ENCODE assay signal across 9 mouse cellular contexts in the genomic region with DNA sequence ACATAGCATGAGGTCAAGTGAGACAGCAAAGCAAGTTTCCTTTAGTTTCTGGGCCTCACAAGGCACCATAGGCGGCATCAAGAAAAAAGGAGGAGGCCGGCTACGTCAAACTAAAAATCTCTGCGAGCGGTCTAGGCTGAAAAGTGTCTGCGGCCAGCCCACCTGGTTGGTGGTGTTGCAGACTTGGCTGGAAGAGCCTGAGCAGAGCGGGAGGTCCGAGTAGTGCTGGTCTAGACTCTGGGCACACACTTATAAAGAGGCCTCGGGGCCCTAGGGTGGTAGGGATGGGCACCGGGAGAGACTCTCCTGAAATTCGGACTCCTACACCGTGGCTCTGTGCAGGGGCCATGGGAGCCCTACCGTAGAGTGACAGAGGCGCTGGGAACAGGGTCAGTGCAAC. TPM values are rescaled to one million over a fixed set of nuclear protein-coding genes. Genes with fewer than 3 reads are reported as not detected.
DNase-seq lines count a peak whose midpoint lies in the region; ATAC-seq and TF ChIP-seq lines count a peak whose summit lies in the region.
"Had no signal": no experiment of that assay in that cellular context is flagged by ENCODE, and none has a peak within 500 bp of the region (broad histone marks: within the 10 kb centered on the region; RNA-seq: fewer than 3 reads in every experiment).

No protein-coding gene starts in this region.

- WGBS in kidney, embryonic 15.5 days = 5% methylated on average over 14 of the region's 14 CpGs
- 1% methylated on average over 14 of the region's 14 CpGs for WGBS in forebrain, embryonic 14.5 days
- WGBS in midbrain, embryonic 15.5 days = under 1% methylated on average over 14 of the region's 14 CpGs

- H3K27ac ChIP-seq in kidney, embryonic 15.5 days = no peak overlapping the region
- H3K27ac ChIP-seq in forebrain, embryonic 14.5 days (ENCODE audit: low read depth, low read length) = no peak overlapping the region
- peak overlapping the region; percentile 83 for H3K27ac ChIP-seq in layer of hippocampus, adult 2 months
- H3K27ac ChIP-seq in midbrain, embryonic 15.5 days = peak overlapping the region; percentile 61
- H3K27ac ChIP-seq in testis, adult 2 months (ENCODE audit: control insufficient read depth, insufficient read depth, low read depth, low read length) = no peak overlapping the region

- peaks cover 16% of the 10 kb centered on the region for H3K4me1 ChIP-seq in kidney, embryonic 15.5 days
- peaks cover 9% of the 10 kb centered on the region; the same call in 1 of the 2 replicates for H3K4me1 ChIP-seq in forebrain, embryonic 14.5 days (ENCODE audit: control insufficient read depth, insufficient read depth, low read length)
- H3K4me1 ChIP-seq in midbrain, embryonic 15.5 days = peaks cover 26% of the 10 kb centered on the region
- peaks cover 3% of the 10 kb centered on the region for H3K4me1 ChIP-seq in testis, adult 2 months (ENCODE audit: control insufficient read depth, insufficient read depth, low read length)

- DNase-seq in kidney, adult 8-10 months = no peak
- DNase-seq in brain, embryonic 18.5 days (ENCODE audit: low read depth, low spot score) = peak; percentile 47
- DNase-seq in forebrain, embryonic 14.5 days (ENCODE audit: low spot score) = peak; percentile 84
- peak; percentile 64 to 75 for DNase-seq in layer of hippocampus, adult 2 months (ENCODE audit: low spot score in 2 of 2)
- no peak for DNase-seq in urinary bladder, adult 2 months (ENCODE audit: low spot score)

- no peak for TF ChIP-seq POLR2A in testis, adult 2 months (IDR thresholded peaks at IDR 0.05; ENCODE audit: control insufficient read depth, low read depth, low read length)

- H3K9ac ChIP-seq in kidney, embryonic 15.5 days = peak overlapping the region; percentile 35; the same call in 1 of the 2 replicates
- peak overlapping the region; percentile 40; the same call in 1 of the 2 replicates for H3K9ac ChIP-seq in forebrain, embryonic 14.5 days (ENCODE audit: low read length)
- H3K9ac ChIP-seq in midbrain, embryonic 15.5 days = peak overlapping the region; percentile 43

- no peaks in the 10 kb centered on the region for H3K36me3 ChIP-seq in kidney, embryonic 15.5 days
- no peaks in the 10 kb centered on the region for H3K36me3 ChIP-seq in forebrain, embryonic 14.5 days (ENCODE audit: control insufficient read depth, insufficient read depth, low read length)
- H3K36me3 ChIP-seq in midbrain, embryonic 15.5 days (replicated peaks) = no peaks in the 10 kb centered on the region
- no peaks in the 10 kb centered on the region for H3K36me3 ChIP-seq in testis, adult 2 months (ENCODE audit: control insufficient read depth, insufficient read depth, low read length)

- H3K4me2 ChIP-seq in kidney, embryonic 15.5 days = peak overlapping the region; percentile 67
- H3K4me2 ChIP-seq in forebrain, embryonic 14.5 days (ENCODE audit: low read length) = peak overlapping the region; percentile 59
- H3K4me2 ChIP-seq in midbrain, embryonic 15.5 days = peak overlapping the region; percentile 71

- peak; percentile 49; the same call in 1 of the 2 replicates for ATAC-seq in kidney, embryonic 15.5 days (replicated peaks; ENCODE audit: low FRiP score)
- 0 out of 2 replicates have a peak, but pooled peaks have one; percentile 48 for ATAC-seq in forebrain, embryonic 14.5 days
- ATAC-seq in midbrain, embryonic 15.5 days (replicated peaks) = peak; percentile 65

- H3K9me3 ChIP-seq in kidney, embryonic 15.5 days (replicated peaks) = no peaks in the 10 kb centered on the region
- H3K9me3 ChIP-seq in forebrain, embryonic 14.5 days (replicated peaks; ENCODE audit: control insufficient read depth, low read length) = no peaks in the 10 kb centered on the region
- H3K9me3 ChIP-seq in midbrain, embryonic 15.5 days = no peaks in the 10 kb centered on the region

- peak overlapping the region; percentile 42 for H3K4me3 ChIP-seq in kidney, embryonic 15.5 days (replicated peaks)
- peak overlapping the region; percentile 33 for H3K4me3 ChIP-seq in forebrain, embryonic 14.5 days (ENCODE audit: low read depth, low read length)
- peak overlapping the region; percentile 60 for H3K4me3 ChIP-seq in layer of hippocampus, adult 2 months
- peak overlapping the region; percentile 49 for H3K4me3 ChIP-seq in midbrain, embryonic 15.5 days
- peak overlapping the region; percentile 26; the same call in 1 of the 2 replicates for H3K4me3 ChIP-seq in testis, adult 2 months (ENCODE audit: control insufficient read depth, low read depth, low read length)

- peaks cover 15% of the 10 kb centered on the region; the same call in 1 of the 2 replicates for H3K27me3 ChIP-seq in kidney, embryonic 15.5 days
- H3K27me3 ChIP-seq in forebrain, embryonic 14.5 days (replicated peaks; ENCODE audit: control insufficient read depth, insufficient read depth, low read length) = no peaks in the 10 kb centered on the region
- H3K27me3 ChIP-seq in midbrain, embryonic 15.5 days (replicated peaks) = no peaks in the 10 kb centered on the region
- H3K27me3 ChIP-seq in testis, adult 2 months (ENCODE audit: control insufficient read depth, insufficient read depth, low read length) = no peaks in the 10 kb centered on the region

- TF ChIP-seq CTCF in layer of hippocampus, adult 2 months (conservative IDR thresholded peaks at IDR 0.05) = no peak
- TF ChIP-seq CTCF in testis, adult 2 months (IDR thresholded peaks at IDR 0.05; ENCODE audit: control insufficient read depth, insufficient read depth, insufficient replicate concordance, low read depth, low read length) = no peak

RNA-seq across cellular contexts. Expression of a gene that starts 1.9 kb away (rescaled TPM):
- polyA plus RNA-seq in kidney, embryonic 15.5 days (2015; fragmentation: Nextera tagmentation; extraction: Ambion mirVana) = 4.6 and 5.4 TPM in 2 replicates
- 3.0 and 4.1 TPM in 2 replicates for polyA plus RNA-seq in forebrain, embryonic 14.5 days (2014; fragmentation: Nextera tagmentation; extraction: Ambion mirVana)
- 100 to 1,000 TPM; 245 to 254 TPM for total RNA-seq in layer of hippocampus, adult 2 months (2021)
- polyA plus RNA-seq in midbrain, embryonic 15.5 days (2015; fragmentation: Nextera tagmentation; extraction: Ambion mirVana) = 10.0 and 11.2 TPM in 2 replicates
- 0.31 and 0.48 TPM in 2 replicates for polyA plus RNA-seq in testis, adult 2 months (2012; rRNA removed)
- 0.33 and 0.44 TPM in 2 replicates for polyA plus RNA-seq in urinary bladder, adult 2 months (2012; rRNA removed)
- total RNA-seq: hematopoietic stem cell, adult 5-6 weeks had no signal

RNA-seq across cellular contexts. Expression of a gene that starts 22.5 kb away (rescaled TPM):
- polyA plus RNA-seq in kidney, embryonic 15.5 days (2015; fragmentation: Nextera tagmentation; extraction: Ambion mirVana) = 0.51 and 0.62 TPM in 2 replicates
- polyA plus RNA-seq in forebrain, embryonic 14.5 days (2014; fragmentation: Nextera tagmentation; extraction: Ambion mirVana) = 0.11 and 0.12 TPM in 2 replicates
- total RNA-seq in layer of hippocampus, adult 2 months (2021) = 10 to 100 TPM; 10.9 to 12.1 TPM
- 0.30 and 0.42 TPM in 2 replicates for polyA plus RNA-seq in midbrain, embryonic 15.5 days (2015; fragmentation: Nextera tagmentation; extraction: Ambion mirVana)
- 0.02 and 0.04 TPM in 2 replicates for polyA plus RNA-seq in testis, adult 2 months (2012; rRNA removed)
- polyA plus RNA-seq in urinary bladder, adult 2 months (2012; rRNA removed) = 0.98 and 1.3 TPM in 2 replicates
- total RNA-seq: hematopoietic stem cell, adult 5-6 weeks had no signal

RNA-seq across cellular contexts. Expression of a gene that starts 36.7 kb away (rescaled TPM):
- 0.19 and 0.42 TPM in 2 replicates for polyA plus RNA-seq in kidney, embryonic 15.5 days (2015; fragmentation: Nextera tagmentation; extraction: Ambion mirVana)
- 0.15 TPM in 1 of 2 replicates, not detected in the other for polyA plus RNA-seq in forebrain, embryonic 14.5 days (2014; fragmentation: Nextera tagmentation; extraction: Ambion mirVana)
- total RNA-seq in layer of hippocampus, adult 2 months (2021) = 1 to 10 TPM in 1 of 2 experiments, not detected in 1; 1.3 TPM
- 0.24 and 0.26 TPM in 2 replicates for polyA plus RNA-seq in midbrain, embryonic 15.5 days (2015; fragmentation: Nextera tagmentation; extraction: Ambion mirVana)
- polyA plus RNA-seq in testis, adult 2 months (2012; rRNA removed) = not detected in 2 replicates
- polyA plus RNA-seq in urinary bladder, adult 2 months (2012; rRNA removed) = 1.4 and 1.5 TPM in 2 replicates

Comparison
In these comparisons a context has a peak if more than half of its experiments do, and no peak if none do; other contexts are left out.
1. H3K27ac ChIP-seq: peak in layer of hippocampus, adult 2 months (single experiment) and midbrain, embryonic 15.5 days (single experiment); none in kidney, embryonic 15.5 days (single experiment), forebrain, embryonic 14.5 days (single experiment) and testis, adult 2 months (single experiment).
2. DNase-seq: peak in brain, embryonic 18.5 days (single experiment), forebrain, embryonic 14.5 days (single experiment) and layer of hippocampus, adult 2 months (2 of 2); none in kidney, adult 8-10 months (0 of 2) and urinary bladder, adult 2 months (single experiment).
3. Peak in every context shown above with its lines, with median percentiles within 50 percentile points of each other: ATAC-seq, H3K4me2 ChIP-seq, H3K4me3 ChIP-seq and H3K9ac ChIP-seq.